Mouse (Mus musculus) heart, adult 2 months (tissue): ENCODE results near the gene Cars2. TPM values are rescaled to one million over a fixed set of nuclear protein-coding genes. Genes with fewer than 3 reads are reported as not detected.

Source experiments
- DNase-seq, 2 experiments: peaks; one replicate each; pipeline ENCODE4 v3.0.0; 2021
- H3K27ac ChIP-seq: fragments of 200-600 bp; 2 replicates; pipeline ENCODE4 v1.8.1; 2022
- H3K27me3 ChIP-seq: fragments of 200-500 bp; 2 replicates; pipeline ENCODE4 v1.6.1; 2012; ENCODE audit warnings: mild to moderate bottlenecking, low read length, inconsistent platforms, mixed read lengths; ENCODE audit not compliant: control insufficient read depth, insufficient read depth
- H3K36me3 ChIP-seq: fragments of 200-500 bp; 2 replicates; pipeline ENCODE4 v1.6.1; 2012; ENCODE audit warnings: low read length, inconsistent platforms; ENCODE audit not compliant: control insufficient read depth, insufficient read depth
- H3K4me1 ChIP-seq: fragments of 200-500 bp; 2 replicates; pipeline ENCODE4 v1.6.1; 2011; ENCODE audit warnings: low read length; ENCODE audit not compliant: control insufficient read depth, insufficient read depth
- H3K4me3 ChIP-seq: fragments of 200-600 bp; 2 replicates; pipeline ENCODE4 v1.8.1; 2022
- H3K79me2 ChIP-seq: fragments of 200-500 bp; replicated peaks from 2 replicates; pipeline ENCODE4 v1.6.1; 2012; ENCODE audit warnings: mild to moderate bottlenecking, inconsistent platforms, low read length, moderate library complexity, mixed read lengths; ENCODE audit not compliant: control insufficient read depth, insufficient read depth
- H3K9ac ChIP-seq: fragments of 200-500 bp; 2 replicates; pipeline ENCODE4 v1.6.1; 2012; ENCODE audit warnings: low read depth, mild to moderate bottlenecking, control low read depth, inconsistent platforms, low read length, mixed read lengths
- CTCF ChIP-seq: fragments of 200-600 bp; IDR thresholded peaks from 2 replicates; pipeline ENCODE4 v1.8.1; 2022; ENCODE audit warnings: antibody characterized with exemption, mild to moderate bottlenecking, moderate library complexity
- EP300 ChIP-seq: fragments of 200-500 bp; IDR thresholded peaks from 2 replicates; pipeline ENCODE4 v1.6.1; 2011; ENCODE audit warnings: low read depth, low read length, control low read depth; ENCODE audit not compliant: insufficient read depth
- POLR2A ChIP-seq: fragments of 200-500 bp; IDR thresholded peaks from 2 replicates; pipeline ENCODE4 v1.6.1; 2011; ENCODE audit warnings: mild to moderate bottlenecking, low read depth, low read length, control low read depth; ENCODE audit not compliant: insufficient read depth
- WGBS: fragments of 180-500 bp; shearing (Covaris S2); methylation state at CpG from one replicate; pipeline ENCODE4 v1.1.7; 2018; 5-methylcytosine and 5-hydroxymethylcytosine counted together
- intact Hi-C: fragments of 180-260 bp; cut with DNase I; formaldehyde crosslinking; loops from one replicate; pipeline ENCODE4 v1.15.1; 2025
- polyA plus RNA-seq: library from polyadenylated mRNA; depleted of rRNA; stranded (reverse); fragments of >200 nt; gene quantifications from 2 replicates; pipeline ENCODE4 v1.2.3, GENCODE M21; 2012
- total RNA-seq, 2 experiments: library from RNA; stranded (reverse); gene quantifications; 2 replicates each; pipeline ENCODE4 v1.2.3; 2021

The Cars2 gene
- total and polyA plus RNA-seq, 3 experiments, result 46.5 to 49.8 (median 47.7) TPM

DNA sequence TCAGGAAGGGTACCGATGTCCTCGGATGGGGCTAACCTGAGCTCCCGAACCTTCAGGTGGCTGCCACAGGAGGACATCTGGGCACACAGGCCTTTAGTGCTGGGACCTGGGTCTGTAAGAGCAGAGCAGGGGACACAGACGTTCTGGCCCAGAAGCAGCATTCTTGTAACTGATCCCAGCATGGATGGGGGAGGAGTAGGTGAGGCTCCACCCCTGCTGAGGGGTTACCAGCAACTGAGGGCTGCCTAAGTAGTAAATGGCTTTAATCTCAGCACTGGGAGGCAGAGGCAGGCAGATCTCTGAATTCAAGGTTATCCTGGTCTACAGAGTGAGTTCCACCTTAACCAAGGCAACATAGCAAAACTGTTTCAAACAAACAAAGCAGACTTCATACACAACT, 7.7 kb downstream of the Cars2 start:
- 90% methylated on average over 4 of the region's 4 CpGs for WGBS

DNA sequence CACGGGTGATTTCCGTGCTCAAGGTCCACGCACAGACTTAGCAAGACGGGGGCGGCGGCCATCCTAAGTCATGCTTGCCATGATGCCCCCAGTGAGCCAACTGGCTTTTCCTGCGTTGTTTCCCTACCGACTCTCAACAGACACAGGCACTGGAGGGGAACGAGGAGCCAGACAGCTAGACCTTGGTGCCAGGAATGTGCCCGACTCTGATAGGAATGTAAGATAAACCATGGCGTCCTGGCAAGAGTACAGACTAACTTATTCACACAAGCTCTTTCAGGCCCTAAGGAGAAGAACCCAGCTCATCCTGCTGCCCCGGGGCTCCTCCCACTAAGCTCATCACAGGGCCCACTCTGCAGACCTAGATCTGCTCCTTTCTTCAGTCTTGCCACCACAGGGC, 8.6 kb downstream of the Cars2 start:
- H3K36me3 ChIP-seq, result no peaks in the 10 kb centered on the region
- 65% methylated on average over 12 of the region's 12 CpGs for WGBS

More for the DNA sequence above, 7.7 kb downstream of the Cars2 start:
- Histone ChIP-seq H3K4me3 (no peak overlapping the region), H3K36me3 (no peaks in the 10 kb centered on the region), H3K4me1 (no peaks in the 10 kb centered on the region), H3K79me2 (no peaks in the 10 kb centered on the region), H3K27me3 (no peaks in the 10 kb centered on the region), H3K27ac (no peak overlapping the region), H3K9ac (no peak overlapping the region)
- intact Hi-C loops, result no loop called here
- no peak for DNase-seq
- TF ChIP-seq POLR2A (no peak), CTCF (no peak), EP300 (no peak)

DNA sequence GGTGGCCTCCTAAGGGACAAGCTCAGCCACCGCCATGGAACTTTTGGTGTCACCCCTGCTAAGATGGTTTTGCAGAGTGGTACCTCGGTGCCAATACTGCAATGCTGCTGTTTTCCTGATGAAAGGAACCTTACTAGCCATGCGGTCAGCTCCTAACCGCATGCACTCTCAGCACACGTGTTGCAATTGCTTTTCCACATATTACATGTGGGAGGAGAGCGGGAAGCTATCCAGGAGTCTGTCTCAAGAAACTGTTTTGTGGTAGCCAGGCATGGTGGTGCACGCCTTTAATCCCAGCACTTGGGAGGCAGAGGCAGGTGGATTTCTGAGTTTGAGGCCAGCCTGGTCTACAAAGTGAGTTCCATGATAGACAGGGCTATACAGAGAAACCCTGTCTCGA, 10.4 kb downstream of the Cars2 start:
- TF ChIP-seq CTCF (no peak), POLR2A (no peak), EP300 (no peak)
- 93% methylated on average over 8 of the region's 8 CpGs for WGBS
- intact Hi-C loops, result no loop called here
- Histone ChIP-seq H3K27me3 (no peaks in the 10 kb centered on the region), H3K4me3 (no peak overlapping the region), H3K27ac (no peak overlapping the region), H3K79me2 (no peaks in the 10 kb centered on the region), H3K9ac (no peak overlapping the region), H3K4me1 (no peaks in the 10 kb centered on the region), H3K36me3 (no peaks in the 10 kb centered on the region)
- no peak for DNase-seq

More for the DNA sequence above, 8.6 kb downstream of the Cars2 start:
- TF ChIP-seq EP300, result no peak
- H3K9ac ChIP-seq, result no peak overlapping the region
- no peak overlapping the region for H3K27ac ChIP-seq
- no peaks in the 10 kb centered on the region for H3K27me3 ChIP-seq
- intact Hi-C loops, result no loop called here
- DNase-seq, result no peak
- no peak overlapping the region for H3K4me3 ChIP-seq
- no peaks in the 10 kb centered on the region for H3K79me2 ChIP-seq
- no peaks in the 10 kb centered on the region for H3K4me1 ChIP-seq

DNA sequence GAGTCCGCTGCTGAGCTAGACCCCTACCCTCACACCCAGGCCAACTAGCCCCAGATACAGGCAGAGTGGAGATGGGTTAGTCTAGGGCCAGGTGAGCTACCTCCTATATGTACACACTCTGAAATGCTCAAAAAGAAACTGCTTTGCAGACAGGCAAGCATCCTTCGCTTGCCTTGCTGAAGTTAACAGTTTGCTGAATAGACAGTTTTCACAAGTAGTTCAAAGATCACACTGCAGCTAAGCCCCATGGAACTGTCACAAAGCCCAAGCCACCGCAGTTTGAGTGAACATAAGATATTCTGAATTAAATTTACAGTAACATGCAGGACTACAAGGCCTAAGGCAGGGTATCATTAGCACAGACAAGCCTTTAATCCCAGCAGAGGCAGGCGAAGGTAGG, 11.5 kb downstream of the Cars2 start:
- Histone ChIP-seq H3K4me3 (no peak overlapping the region), H3K9ac (no peak overlapping the region), H3K4me1 (no peaks in the 10 kb centered on the region), H3K27ac (no peak overlapping the region), H3K27me3 (no peaks in the 10 kb centered on the region), H3K36me3 (no peaks in the 10 kb centered on the region), H3K79me2 (no peaks in the 10 kb centered on the region)
- TF ChIP-seq CTCF (no peak), EP300 (no peak), POLR2A (no peak)
- 97% methylated on average over 4 of the region's 4 CpGs for WGBS
- intact Hi-C loops, result no loop called here
- DNase-seq, result no peak

DNA sequence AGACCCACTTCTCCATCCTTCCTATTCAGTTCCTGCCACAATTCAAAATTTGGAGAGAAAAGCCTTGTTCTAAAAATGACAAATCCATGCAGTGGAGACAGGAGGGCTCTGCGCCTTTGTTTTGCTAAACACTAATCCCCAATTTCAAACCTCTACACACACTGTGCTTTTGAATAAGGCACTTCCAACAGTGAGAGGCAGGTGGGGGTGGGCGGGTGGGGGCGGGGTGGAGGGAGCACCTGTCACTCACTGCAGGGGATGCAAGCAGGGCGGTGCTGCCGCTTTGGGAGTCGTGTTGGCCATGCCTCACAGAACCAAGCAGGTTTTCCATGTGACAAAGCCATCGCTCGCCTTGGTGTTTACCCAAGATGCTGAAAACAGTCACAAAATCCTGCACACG, 16.1 kb downstream of the Cars2 start:
- no peak overlapping the region for H3K27ac ChIP-seq
- intact Hi-C loops, result no loop called here
- no peaks in the 10 kb centered on the region for H3K79me2 ChIP-seq
- 79% methylated on average over 9 of the region's 9 CpGs for WGBS
- peaks cover 2% of the 10 kb centered on the region; the same call in 1 of the 2 replicates for H3K4me1 ChIP-seq
- TF ChIP-seq POLR2A (no peak), CTCF (no peak), EP300 (no peak)
- H3K27me3 ChIP-seq, result no peaks in the 10 kb centered on the region
- H3K4me3 ChIP-seq, result no peak overlapping the region
- no peak overlapping the region for H3K9ac ChIP-seq
- DNase-seq, result no peak
- H3K36me3 ChIP-seq, result no peaks in the 10 kb centered on the region

DNA sequence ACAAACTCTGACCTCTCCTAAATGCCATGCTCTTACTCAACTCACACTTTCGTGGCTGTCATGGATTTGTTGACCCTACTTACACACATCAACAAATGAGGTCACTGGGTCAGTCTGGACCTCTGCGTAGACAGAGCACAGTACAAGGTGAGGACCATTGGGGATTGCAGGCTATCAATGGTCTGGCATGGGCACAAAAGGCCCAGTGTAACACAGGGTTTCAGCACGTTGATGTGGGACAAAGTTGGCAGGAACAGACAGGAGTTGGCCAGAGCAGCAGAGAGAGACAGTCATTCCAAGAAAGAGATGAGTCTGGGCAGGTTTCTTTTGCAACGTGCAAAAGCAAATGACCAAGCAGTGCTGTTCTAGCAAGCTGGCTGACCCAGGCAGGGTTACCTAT, 19.7 kb downstream of the Cars2 start:
- Histone ChIP-seq H3K27me3 (no peaks in the 10 kb centered on the region), H3K27ac (no peak overlapping the region), H3K36me3 (no peaks in the 10 kb centered on the region), H3K79me2 (no peaks in the 10 kb centered on the region), H3K9ac (no peak overlapping the region), H3K4me3 (no peak overlapping the region), H3K4me1 (peaks cover 2% of the 10 kb centered on the region; the same call in 1 of the 2 replicates)
- no peak for DNase-seq
- WGBS, result 58% methylated on average over 4 of the region's 4 CpGs
- intact Hi-C loops, result no loop called here
- TF ChIP-seq CTCF, result no peak
- no peak for TF ChIP-seq EP300
- TF ChIP-seq POLR2A, result no peak
